Mouse (Mus musculus) liver, adult 2 months (tissue): ENCODE data around the gene Grk1.
A peak's percentile ranks its signal among the peaks of the same experiment; 100 is the strongest.

Source experiments
- CTCF ChIP-seq: fragments of 200-500 bp; IDR thresholded peaks from 2 replicates; pipeline ENCODE4 v1.5.1; 2011; ENCODE audit warnings: low read depth, low read length, control low read depth
- POLR2A ChIP-seq: fragments of 200-500 bp; IDR thresholded peaks from 2 replicates; pipeline ENCODE4 v1.6.1; 2011; ENCODE audit warnings: low read length, control low read depth; ENCODE audit not compliant: insufficient read depth; ENCODE audit errors: extremely low read depth

- TF ChIP-seq CTCF (peak; percentile 84), POLR2A (no peak)
Observed at GRCm38 (mm10) chr8:13461843-13462242, 57.0 kb downstream of the Grk1 start.
